Mouse (Mus musculus): ENCODE measurements around the gene Ypel3. TPM values are rescaled to one million over a fixed set of nuclear protein-coding genes. Genes with fewer than 3 reads are reported as not detected.
A peak's percentile ranks its signal among the peaks of the same experiment; 100 is the strongest.

Ypel3 gene
- total RNA-seq, 2 experiments from 2014 or later = 74.6 to 93.1 TPM

DNA sequence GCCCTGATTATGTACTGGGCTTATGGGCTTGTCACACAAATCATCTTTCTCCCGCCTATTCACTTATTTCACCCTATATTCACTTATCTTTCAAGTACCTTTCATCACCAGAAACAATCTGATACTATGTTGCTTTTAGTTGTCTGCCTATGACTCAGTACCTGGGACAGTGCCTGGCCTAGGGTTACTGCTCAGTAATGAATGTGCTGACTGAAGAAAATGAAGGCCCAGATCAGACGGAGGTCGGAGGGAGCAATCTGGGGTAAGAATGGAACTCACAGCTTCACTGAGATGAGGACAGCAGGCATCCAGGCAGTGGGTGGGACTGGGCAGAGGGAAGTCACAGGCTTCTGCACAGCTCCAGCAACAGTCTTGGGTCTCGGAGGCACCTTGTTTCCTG, 30.6 kb downstream of the Ypel3 start:
- Histone ChIP-seq H3K27ac (peak overlapping the region; percentile 99), H3K4me3 (peak overlapping the region; percentile 85)
- TF ChIP-seq CTCF (IDR thresholded peaks at IDR 0.05) = no peak
- peak; percentile 84 for DNase-seq
- intact Hi-C loops (cut with DNase I) = no loop called here

DNA sequence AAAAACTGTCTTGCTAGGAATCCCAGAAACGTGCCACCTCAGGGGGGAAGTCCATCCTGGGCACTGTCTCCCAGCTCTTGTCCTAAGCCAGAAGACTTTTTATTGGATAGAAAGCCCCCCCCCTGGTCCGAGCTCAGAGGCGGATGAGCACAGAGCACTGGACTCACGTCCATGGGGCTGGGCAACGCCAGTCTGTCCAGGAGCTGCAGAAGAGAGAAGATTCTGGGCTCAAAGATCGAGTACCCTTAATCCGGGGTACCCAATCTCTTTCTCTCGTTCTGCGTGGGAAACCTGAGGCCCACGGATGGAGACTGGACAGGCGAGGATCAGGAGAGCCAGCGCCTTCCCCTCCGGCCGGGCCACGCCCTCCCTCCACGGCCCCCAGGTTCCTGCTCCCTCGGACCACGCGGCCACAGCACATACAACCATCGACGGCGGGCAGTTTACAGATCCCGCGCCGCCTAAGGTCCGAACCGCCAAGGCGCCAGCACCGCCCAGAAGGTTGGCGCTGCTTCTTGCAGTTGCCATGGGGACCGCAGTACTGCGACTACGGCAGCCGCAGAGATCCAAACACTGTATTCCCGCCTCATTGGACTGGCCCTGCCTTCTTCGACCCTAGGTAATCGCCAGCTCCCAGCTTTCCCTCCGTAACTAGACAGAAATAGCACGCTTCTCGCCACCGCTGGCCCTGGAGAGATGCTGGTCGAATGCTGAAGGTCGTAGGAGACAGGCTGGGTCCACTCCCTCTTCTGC, 32.1 kb downstream of the Ypel3 start:
- peak; percentile 11; the same call in 1 of the 2 replicates for TF ChIP-seq CTCF (IDR thresholded peaks at IDR 0.05)
- DNase-seq = peak; percentile 93
- peak overlapping the region; percentile 85 for H3K4me3 ChIP-seq
- intact Hi-C loops (cut with DNase I) = no loop called here
- H3K27ac ChIP-seq = peak overlapping the region; percentile 99

DNA sequence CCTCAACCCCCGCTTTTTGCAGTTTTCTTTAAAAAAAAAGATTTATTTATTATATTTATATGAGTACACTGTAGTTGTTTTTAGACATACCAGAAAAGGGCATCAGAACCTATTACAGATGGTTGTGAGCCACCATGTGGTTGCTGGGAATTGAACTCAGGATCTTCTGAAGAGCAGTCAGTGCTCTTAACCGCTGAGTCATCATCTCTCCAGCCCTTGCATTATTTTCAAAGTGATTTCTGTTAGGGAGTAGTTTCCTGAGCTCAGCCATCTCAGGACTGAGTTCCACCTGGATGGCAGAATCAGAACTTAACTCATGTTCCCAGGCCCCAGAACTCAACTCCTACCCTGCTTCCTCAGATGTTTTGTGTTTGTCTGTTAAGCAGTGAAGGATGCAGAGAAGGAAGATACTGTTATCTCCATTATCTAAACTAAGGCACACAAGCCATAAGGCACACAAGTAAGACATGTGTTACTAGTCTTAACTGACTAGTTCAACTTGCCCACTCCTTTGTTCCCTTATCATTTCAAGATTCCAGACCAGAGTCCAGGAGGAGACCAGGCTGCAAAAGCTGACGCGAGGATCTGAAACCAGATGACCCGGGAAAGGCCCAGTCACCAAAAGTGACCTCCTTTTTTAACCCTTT, 33.1 kb downstream of the Ypel3 start:
- no peak for TF ChIP-seq CTCF (IDR thresholded peaks at IDR 0.05)
- intact Hi-C loops (cut with DNase I) = no loop called here
- DNase-seq = no peak
- H3K4me3 ChIP-seq = peak overlapping the region; percentile 85
- peak overlapping the region; percentile 99 for H3K27ac ChIP-seq

DNA sequence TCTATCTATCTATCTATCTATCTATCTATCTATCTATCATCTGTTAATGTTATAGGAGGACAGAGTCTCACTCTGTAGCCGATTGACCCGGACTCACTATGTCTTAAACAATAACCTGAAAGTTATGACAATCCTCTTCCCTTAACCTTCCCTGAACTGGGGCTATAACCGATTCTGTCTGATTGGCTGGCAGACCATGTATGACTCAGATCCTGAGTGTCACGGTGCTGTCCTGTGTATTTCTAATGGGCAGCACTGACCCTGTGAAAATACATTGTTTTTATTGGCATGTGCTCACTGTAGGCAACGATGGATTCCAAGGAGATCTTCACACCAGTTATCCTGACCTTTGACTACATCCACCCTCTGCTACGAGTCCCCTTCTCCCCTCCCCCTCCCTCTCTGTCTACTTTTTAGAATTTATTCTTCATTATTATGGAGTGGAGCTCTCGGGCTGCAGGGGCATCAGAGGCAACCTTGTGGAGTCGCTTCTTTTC, 39.0 kb downstream of the Ypel3 start:
- intact Hi-C loops (cut with DNase I) = no loop called here
- Histone ChIP-seq H3K4me3 (no peak overlapping the region), H3K27ac (0 out of 2 replicates have a peak overlapping the region, but pooled peaks have one; percentile 24)
- no peak for TF ChIP-seq CTCF (IDR thresholded peaks at IDR 0.05)
- no peak for DNase-seq

DNA sequence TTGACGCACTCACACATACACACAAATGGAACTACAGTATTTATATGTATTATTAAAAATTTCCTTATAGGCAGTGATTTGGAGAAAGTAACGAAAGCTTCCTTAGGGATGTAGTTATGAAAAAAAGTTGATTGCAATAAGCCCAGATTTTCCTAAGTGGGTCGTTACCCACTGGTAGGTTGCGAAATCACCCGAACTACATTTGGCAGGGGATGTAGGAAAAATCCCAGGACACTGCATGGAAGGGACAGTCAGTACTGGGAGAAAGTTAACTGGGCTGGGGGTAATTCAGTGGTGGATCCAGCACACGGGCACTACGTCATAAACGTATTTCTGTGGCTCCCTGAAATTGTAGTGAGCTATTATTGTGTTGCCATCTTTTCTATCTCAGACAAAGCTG, 39.7 kb downstream of the Ypel3 start:
- Histone ChIP-seq H3K27ac (peak overlapping the region; percentile 31; the same call in 1 of the 2 replicates), H3K4me3 (no peak overlapping the region)
- intact Hi-C loops (cut with DNase I) = no loop called here
- no peak for TF ChIP-seq CTCF (IDR thresholded peaks at IDR 0.05)
- peak; percentile 48 for DNase-seq

DNA sequence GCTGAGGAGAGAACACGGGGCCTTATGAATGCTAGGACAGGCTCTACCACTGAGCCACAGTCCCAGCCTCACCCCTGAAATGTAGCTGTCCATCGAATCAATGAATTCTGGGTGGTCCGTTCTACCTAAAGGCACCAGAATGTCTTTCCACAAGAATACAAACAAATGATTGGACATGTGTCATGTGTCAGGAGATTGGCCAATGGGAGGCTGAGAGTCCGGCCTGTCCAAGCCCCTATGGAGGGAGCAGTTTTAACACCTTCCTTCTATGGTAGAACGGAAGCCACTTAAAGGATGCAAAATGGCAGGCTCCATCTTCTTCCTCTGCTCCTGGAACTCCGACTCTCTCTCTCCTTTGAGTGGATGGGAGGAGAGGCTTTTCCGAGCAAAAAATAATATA, 40.8 kb downstream of the Ypel3 start:
- no peak overlapping the region for H3K4me3 ChIP-seq
- H3K27ac ChIP-seq = no peak overlapping the region
- no peak for TF ChIP-seq CTCF (IDR thresholded peaks at IDR 0.05)
- intact Hi-C loops (cut with DNase I) = no loop called here
- no peak for DNase-seq

DNA sequence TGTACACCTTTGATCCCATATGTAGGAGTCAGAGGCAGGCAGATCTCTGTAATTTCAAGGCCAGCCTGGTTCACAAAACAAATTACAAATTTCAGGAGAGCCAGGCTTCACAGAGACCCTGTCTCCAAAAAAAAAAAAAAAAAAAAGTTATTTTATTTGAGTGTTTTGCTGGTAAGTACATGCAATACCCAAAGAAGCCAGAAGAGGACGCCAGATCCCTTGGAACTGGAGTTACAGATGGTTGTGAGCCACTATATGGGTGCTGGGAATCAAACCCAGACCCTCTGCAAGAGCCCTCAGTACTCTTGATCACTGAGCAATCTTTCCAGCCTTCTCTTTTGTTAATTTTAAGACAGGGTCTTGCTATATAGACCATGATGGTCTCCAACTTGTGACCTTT, 42.1 kb downstream of the Ypel3 start:
- H3K27ac ChIP-seq = no peak overlapping the region
- DNase-seq = no peak
- H3K4me3 ChIP-seq = no peak overlapping the region
- intact Hi-C loops (cut with DNase I) = no loop called here
- TF ChIP-seq CTCF (IDR thresholded peaks at IDR 0.05) = peak; percentile 25; the same call in 1 of the 2 replicates

DNA sequence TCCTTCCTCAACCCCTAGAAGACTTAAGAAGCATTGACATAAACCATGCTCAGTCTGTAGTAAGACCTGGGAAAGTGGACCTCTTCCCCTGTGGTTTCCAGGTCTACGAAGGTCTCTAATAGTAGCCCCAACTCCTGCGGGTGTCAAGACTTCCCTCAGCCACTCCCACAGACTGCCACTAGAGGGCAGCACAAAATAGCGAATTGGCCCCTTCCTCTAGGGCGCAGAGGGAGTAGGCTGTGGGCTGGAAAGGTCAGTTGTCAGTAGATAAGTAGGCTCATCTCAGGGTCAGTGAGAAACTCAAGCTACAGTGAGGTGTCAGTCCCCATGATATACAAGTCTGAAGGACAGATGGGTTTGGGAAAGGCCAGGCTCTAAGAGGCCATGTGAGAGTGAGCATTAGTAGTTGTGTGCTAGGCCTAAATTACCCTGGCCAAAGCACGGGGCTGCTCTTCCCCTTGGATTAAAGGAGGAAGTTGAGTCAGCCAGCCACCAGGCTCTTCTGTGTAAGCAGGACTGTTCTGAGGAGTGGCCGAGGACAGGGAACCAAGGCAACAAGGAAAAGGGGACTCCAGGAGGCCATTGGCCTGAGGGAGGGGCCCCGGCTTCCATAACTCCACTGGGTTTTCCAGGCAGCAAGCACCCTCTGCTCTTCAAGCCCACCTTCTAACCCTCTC, 45.2 kb downstream of the Ypel3 start:
- intact Hi-C loops (cut with DNase I) = loop anchor here (1.0 to 5.0 kb wide), 4 partner anchors 40 to 205 kb away; partner anchors contain the start of genes Hirip3, Ino80e, Maz and Taok2
- TF ChIP-seq CTCF (IDR thresholded peaks at IDR 0.05) = peak; percentile 99
- H3K27ac ChIP-seq = peak overlapping the region; percentile 87
- DNase-seq = peak; percentile 86
- peak overlapping the region; percentile 80 for H3K4me3 ChIP-seq

DNA sequence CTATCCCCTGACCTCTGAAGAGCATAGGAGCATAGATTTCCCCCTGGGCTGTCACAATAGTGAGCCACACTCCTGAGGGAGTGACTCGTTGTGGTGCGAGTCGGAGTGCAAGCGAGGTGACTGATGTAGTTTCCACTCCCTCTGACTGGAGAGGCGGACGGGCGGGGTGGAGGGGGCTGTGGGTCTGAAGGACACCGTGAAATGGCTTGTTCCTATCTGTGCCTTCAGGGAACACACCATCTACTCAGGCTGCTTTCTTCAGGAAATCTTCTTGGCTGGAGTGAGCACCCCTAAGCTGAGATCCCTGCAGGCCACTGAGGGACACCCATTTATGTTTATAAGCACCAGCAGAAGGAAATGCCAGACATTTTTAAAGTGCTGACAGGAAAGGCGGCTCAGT, 46.0 kb downstream of the Ypel3 start:
- peak; percentile 48 for DNase-seq
- peak overlapping the region; percentile 80 for H3K4me3 ChIP-seq
- H3K27ac ChIP-seq = peak overlapping the region; percentile 87
- intact Hi-C loops (cut with DNase I) = loop anchor here (5.0 kb wide), 3 partner anchors 40 to 205 kb away; partner anchors contain the start of genes Hirip3, Ino80e, Maz and Taok2
- no peak for TF ChIP-seq CTCF (IDR thresholded peaks at IDR 0.05)

DNA sequence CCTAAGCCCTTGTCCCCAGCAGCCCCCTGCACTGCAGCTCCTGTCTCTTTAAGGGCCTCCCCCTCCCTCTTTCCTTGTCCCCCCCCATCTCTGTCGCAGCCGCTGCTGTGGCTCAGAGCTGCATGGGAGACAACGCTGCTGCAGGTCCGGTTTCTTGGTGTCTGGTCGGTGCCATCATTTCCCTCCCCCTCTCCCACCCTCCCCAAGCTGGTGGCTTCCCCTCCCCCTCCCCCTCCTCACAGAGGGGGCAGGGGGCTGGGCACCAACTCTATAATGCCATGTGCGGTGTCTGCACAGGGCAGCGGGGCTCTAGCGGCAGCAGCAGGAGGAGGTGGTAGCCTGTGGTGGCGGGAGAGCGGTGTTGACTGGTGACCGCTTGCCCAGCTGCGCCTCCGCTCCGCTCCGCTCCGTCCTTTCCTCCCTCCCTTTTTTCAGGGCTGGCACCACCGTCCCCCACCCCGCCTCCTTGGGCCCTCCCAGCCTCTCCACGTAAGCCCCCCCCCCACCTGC, 46.5 kb downstream of the Ypel3 start:
- Histone ChIP-seq H3K4me3 (peak overlapping the region; percentile 80), H3K27ac (peak overlapping the region; percentile 87)
- DNase-seq = peak; percentile 43
- TF ChIP-seq CTCF (IDR thresholded peaks at IDR 0.05) = no peak
- intact Hi-C loops (cut with DNase I) = loop anchor here (5.0 kb wide), 3 partner anchors 39 to 204 kb away; partner anchors contain the start of genes Hirip3, Ino80e, Maz and Taok2

DNA sequence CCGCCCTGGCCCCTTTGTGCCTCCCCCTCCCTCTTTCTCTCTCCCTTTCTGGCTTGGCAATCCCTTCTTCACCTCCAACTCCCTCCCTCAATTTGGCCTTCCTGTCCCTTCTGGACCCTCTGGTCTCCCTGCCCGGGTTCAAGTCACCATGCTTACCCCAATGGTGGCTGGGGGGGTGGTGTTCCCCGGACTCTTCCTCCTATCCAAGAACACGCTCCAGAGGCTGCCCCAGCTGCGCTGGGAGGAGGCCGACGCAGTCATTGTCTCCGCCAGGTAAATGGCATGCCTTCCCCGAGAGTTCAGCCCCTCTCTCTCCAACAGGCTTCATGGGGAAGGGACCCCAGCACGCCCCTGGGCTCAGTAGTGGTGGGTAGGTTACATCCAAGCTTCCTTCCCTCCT, 47.2 kb downstream of the Ypel3 start:
- H3K4me3 ChIP-seq = peak overlapping the region; percentile 80

DNA sequence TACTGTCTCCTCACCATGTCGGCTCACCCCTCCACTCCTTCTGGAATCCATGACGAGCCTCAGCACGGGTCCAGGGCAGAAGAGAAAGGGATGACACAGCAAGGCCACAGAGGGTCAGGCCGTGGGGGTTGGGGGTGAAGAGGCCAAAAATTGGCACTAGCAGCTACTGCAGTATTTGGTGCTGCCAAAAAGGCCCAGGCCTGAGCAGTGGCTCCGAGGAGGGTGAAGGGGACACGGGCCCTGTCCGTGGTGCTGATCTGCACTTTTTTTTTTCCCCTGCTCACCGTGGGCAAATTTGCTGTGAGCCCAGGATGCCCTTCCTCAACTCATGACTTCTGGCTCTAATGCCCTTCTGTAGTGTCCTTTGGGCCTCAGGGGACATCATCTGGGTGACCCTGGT, 48.6 kb downstream of the Ypel3 start:
- DNase-seq = peak; percentile 48
- no peak for TF ChIP-seq CTCF (IDR thresholded peaks at IDR 0.05)
- intact Hi-C loops (cut with DNase I) = no loop called here
- H3K4me3 ChIP-seq = peak overlapping the region; percentile 32
- peak overlapping the region; percentile 87; the same call in 1 of the 2 replicates for H3K27ac ChIP-seq

More for the DNA sequence above, 47.2 kb downstream of the Ypel3 start:
- H3K27ac ChIP-seq = peak overlapping the region; percentile 87
- intact Hi-C loops (cut with DNase I) = loop anchor here (5.0 kb wide), 3 partner anchors 38 to 203 kb away; partner anchors contain the start of genes Hirip3, Ino80e, Maz and Taok2
- no peak for DNase-seq
- TF ChIP-seq CTCF (IDR thresholded peaks at IDR 0.05) = no peak
